Comparison of ENCODE assay signal across 20 mouse cellular contexts in genomic region chr1:21072875-21073444, GRCm38 (mm10). TPM values are rescaled to one million over a fixed set of nuclear protein-coding genes. Genes with fewer than 3 reads are reported as not detected.
A peak's percentile ranks its signal among the peaks of the same experiment; 100 is the strongest.
DNase-seq lines count a peak whose midpoint lies in the region; ATAC-seq and TF ChIP-seq lines count a peak whose summit lies in the region.
"Had no signal": no experiment of that assay in that cellular context is flagged by ENCODE, and none has a peak within 500 bp of the region (broad histone marks: within the 10 kb centered on the region; RNA-seq: fewer than 3 reads in every experiment).

No protein-coding gene starts in this region.

- DNase-seq in heart, embryonic 10.5 days (ENCODE audit: low spot score), result no peak
- no peak for DNase-seq in heart, postnatal 36 days
- DNase-seq in kidney, adult 11 months, result no peak
- DNase-seq in CH12.LX (ENCODE audit: extremely low read depth), result peak; percentile 38
- no peak for DNase-seq in left cerebral cortex, postnatal 25 days (ENCODE audit: low spot score in 2 of 2)
- DNase-seq: adrenal gland, postnatal 10 days; cerebellum, adult 11 months; gastrocnemius, postnatal 14 days; layer of hippocampus, adult 9-11 months; right cerebral cortex, postnatal 14 days; thymus, adult 18-20 months had no signal

- TF ChIP-seq CTCF in CH12.LX (conservative IDR thresholded peaks at IDR 0.05 in 1 of 2, IDR thresholded peaks at IDR 0.05 in 1 of 2; ENCODE audit: low read depth in 2 of 2, low read length in 2 of 2) (no peak), E14TG2a.4 (conservative IDR thresholded peaks at IDR 0.05; ENCODE audit: low read length) (no peak)

- peak overlapping the region; percentile 74 for H3K27ac ChIP-seq in heart, embryonic 10.5 days
- peak overlapping the region; percentile 33; the same call in 1 of the 2 replicates for H3K27ac ChIP-seq in kidney, embryonic 14.5 days (ENCODE audit: low read depth, low read length)
- no peak overlapping the region for H3K27ac ChIP-seq in CH12.LX (ENCODE audit: insufficient read depth, low read depth)
- H3K27ac ChIP-seq: limb, embryonic 12.5 days; liver, embryonic 14.5 days; stomach, embryonic 15.5 days had no signal

- no peak for TF ChIP-seq EP300 in CH12.LX (IDR thresholded peaks at IDR 0.05; ENCODE audit: low read length)

- no peak overlapping the region for H3K4me2 ChIP-seq in kidney, embryonic 14.5 days (replicated peaks; ENCODE audit: low read depth, low read length)
- H3K4me2 ChIP-seq in CH12.LX (ENCODE audit: insufficient read depth, low read depth, poor library complexity, severe bottlenecking), result no peak overlapping the region
- H3K4me2 ChIP-seq: embryonic facial prominence, embryonic 13.5 days; limb, embryonic 12.5 days; stomach, embryonic 15.5 days had no signal

- TF ChIP-seq POLR2A in CH12.LX (IDR thresholded peaks at IDR 0.05; ENCODE audit: low read depth, low read length), result no peak

- in situ Hi-C loops in CH12.LX (cut with MboI; ENCODE audit: low pct_ligation_motif_present, low pct_unique_long_range_greater_than_20kb, low sequenced_read_pairs), result no loop called here

- ATAC-seq in kidney, embryonic 14.5 days (ENCODE audit: low FRiP score, low TSS enrichment), result no peak
- ATAC-seq in inflammation-experienced regulatory T-cells, adult 6 months, result no peak
- ATAC-seq: activated CD4-positive, CD25-positive, alpha-beta regulatory T cell, adult 4 months had no signal

- intact Hi-C loops in heart, postnatal 36 days (cut with DNase I), result no loop called here
- intact Hi-C loops in left cerebral cortex, postnatal 25 days (cut with DNase I), result loop anchor here (10.0 kb wide), 1 partner anchor 118 kb away; the partner anchor contains the start of gene Efhc1

- no peak overlapping the region for H3K9ac ChIP-seq in kidney, embryonic 14.5 days (ENCODE audit: low read depth, low read length)
- no peak overlapping the region for H3K9ac ChIP-seq in CH12.LX (ENCODE audit: insufficient read depth, low read depth)
- H3K9ac ChIP-seq: embryonic facial prominence, embryonic 13.5 days; limb, embryonic 12.5 days; liver, embryonic 14.5 days; midbrain, embryonic 12.5 days; stomach, embryonic 15.5 days had no signal

- no peak for TF ChIP-seq RAD21 in CH12.LX (IDR thresholded peaks at IDR 0.05; ENCODE audit: low read depth, low read length)

- H3K4me3 ChIP-seq in heart, embryonic 10.5 days, result no peak overlapping the region
- no peak overlapping the region for H3K4me3 ChIP-seq in kidney, embryonic 14.5 days (ENCODE audit: low read length)
- no peak overlapping the region for H3K4me3 ChIP-seq in CH12.LX (replicated peaks in 1 of 3; ENCODE audit: low read depth in 2 of 3, low read length in 2 of 3, poor library complexity in 1 of 3)
- peak overlapping the region; percentile 26; the same call in 1 of the 2 replicates for H3K4me3 ChIP-seq in E14TG2a.4 (replicated peaks; ENCODE audit: low read length)
- H3K4me3 ChIP-seq: embryonic facial prominence, embryonic 13.5 days; limb, embryonic 12.5 days; midbrain, embryonic 12.5 days; stomach, embryonic 15.5 days had no signal

- dilution Hi-C loops in CH12.LX (cut with MboI; ENCODE audit: extremely low pct_ligation_motif_present, extremely low pct_unique_long_range_greater_than_20kb, low sequenced_read_pairs), result no loop called here

- H3K79me2 ChIP-seq in CH12.LX (replicated peaks; ENCODE audit: control insufficient read depth, extremely low read depth, insufficient read depth, poor library complexity, severe bottlenecking), result peaks cover 2% of the 10 kb centered on the region; the same call in 1 of the 2 replicates

- peaks cover 73% of the 10 kb centered on the region for H3K4me1 ChIP-seq in heart, embryonic 10.5 days
- peaks cover 51% of the 10 kb centered on the region for H3K4me1 ChIP-seq in kidney, embryonic 14.5 days (ENCODE audit: control insufficient read depth, insufficient read depth, low read length)
- H3K4me1 ChIP-seq in CH12.LX (ENCODE audit: control insufficient read depth in 1 of 2, insufficient read depth in 2 of 2), result peaks cover 6 to 68% of the 10 kb centered on the region in 2 experiments
- H3K4me1 ChIP-seq in E14TG2a.4 (replicated peaks; ENCODE audit: low read depth, low read length), result peaks cover 71% of the 10 kb centered on the region

- H3K27me3 ChIP-seq in heart, embryonic 10.5 days (ENCODE audit: insufficient read depth, poor library complexity, severe bottlenecking), result no peaks in the 10 kb centered on the region
- no peaks in the 10 kb centered on the region for H3K27me3 ChIP-seq in kidney, embryonic 14.5 days (ENCODE audit: control insufficient read depth, insufficient read depth, low read length)
- H3K27me3 ChIP-seq in CH12.LX (replicated peaks) (no peaks in the 10 kb centered on the region), E14TG2a.4 (ENCODE audit: insufficient read depth, low read length) (peaks cover 8% of the 10 kb centered on the region)
- H3K27me3 ChIP-seq: embryonic facial prominence, embryonic 13.5 days; limb, embryonic 12.5 days; stomach, embryonic 15.5 days had no signal

- H3K9me3 ChIP-seq in heart, embryonic 10.5 days, result no peaks in the 10 kb centered on the region
- H3K9me3 ChIP-seq in kidney, embryonic 14.5 days (ENCODE audit: control insufficient read depth, low read length), result 0 out of 2 replicates have a peak, but pooled peaks cover 2% of the 10 kb centered on the region
- no peaks in the 10 kb centered on the region for H3K9me3 ChIP-seq in CH12.LX (replicated peaks; ENCODE audit: low read length)
- H3K9me3 ChIP-seq in E14TG2a.4 (ENCODE audit: low read length), result no peaks in the 10 kb centered on the region
- H3K9me3 ChIP-seq: embryonic facial prominence, embryonic 13.5 days; midbrain, embryonic 12.5 days; stomach, embryonic 15.5 days had no signal

- H3K36me3 ChIP-seq in heart, embryonic 10.5 days, result 0 out of 2 replicates have a peak, but pooled peaks cover 5% of the 10 kb centered on the region
- H3K36me3 ChIP-seq in kidney, embryonic 14.5 days (ENCODE audit: control insufficient read depth, insufficient read depth, low read length), result no peaks in the 10 kb centered on the region
- H3K36me3 ChIP-seq in CH12.LX (replicated peaks in 1 of 2; ENCODE audit: control insufficient read depth in 1 of 2, insufficient read depth in 1 of 2, low read length in 1 of 2) (peaks cover 0 to 48% of the 10 kb centered on the region in 2 experiments), E14TG2a.4 (ENCODE audit: insufficient read depth, low read length) (no peaks in the 10 kb centered on the region)
- H3K36me3 ChIP-seq: midbrain, embryonic 12.5 days; stomach, embryonic 15.5 days had no signal

- WGBS in heart, embryonic 10.5 days, result 66% methylated on average over 12 of the region's 12 CpGs
- 71% methylated on average over 12 of the region's 12 CpGs for WGBS in kidney, embryonic 14.5 days

TF ChIP-seq in CH12.LX, 34 proteins besides CTCF, POLR2A, EP300 and RAD21:
- no peak for TF ChIP-seq MXI1 (IDR thresholded peaks at IDR 0.05; ENCODE audit: low read depth, low read length)
- TF ChIP-seq BHLHE40 (IDR thresholded peaks at IDR 0.05; ENCODE audit: low read depth, low read length), result peak; percentile 38; the same call in 1 of the 2 replicates
TF ChIP-seq in CH12.LX: peak in this region for 1.

RNA-seq across cellular contexts. Expression of gene Tram2, which starts 6.1 kb away (rescaled TPM):
- 5.2 and 5.8 TPM in 2 replicates for polyA plus RNA-seq in heart, embryonic 10.5 days (2016; fragmentation: Nextera tagmentation; extraction: Ambion mirVana)
- total RNA-seq in heart, postnatal 36 days (2021), result 1 to 10 TPM; 5.7 to 7.3 TPM
- 9.8 and 12.4 TPM in 2 replicates for polyA plus RNA-seq in kidney, embryonic 14.5 days (2014; fragmentation: Nextera tagmentation; extraction: Ambion mirVana)
- total RNA-seq in CH12.LX (2012; rRNA removed) (2.4 and 2.9 TPM in 2 replicates), CH12.LX (2014; rRNA removed) (1.3 and 1.9 TPM in 2 replicates)
- 4.7 and 6.6 TPM in 2 replicates for polyA plus RNA-seq in CH12.LX (2012; ENCODE audit: insufficient read length, low read depth)
- total RNA-seq in left cerebral cortex, postnatal 25 days (2021), result 1 to 10 TPM; 1.2 to 1.8 TPM
- 1 to 10 TPM; 6.7 to 8.0 (median 7.0) TPM for polyA plus RNA-seq in inflammation-experienced regulatory T-cells, adult 6 months (2017; shearing (Covaris generic))
